Mouse (Mus musculus) mouse embryonic stem cell (cell line): Measurements from ENCODE around the gene Prg4.

Experiments used
- in situ Hi-C, 2 experiments: fragments of 300-500 bp; cut with MboI; formaldehyde crosslinking; loops; 1 replicate in 1 of 2; 3 replicates in 1 of 2; pipeline ENCODE4 v1.14.3; 2019 to 2020; ENCODE audit warnings: low sequenced_read_pairs in 2 of 2, low pct_unique_long_range_greater_than_20kb in 1 of 2, mixed read lengths in 1 of 2; ENCODE audit not compliant: unreplicated experiment in 1 of 2

Gene Prg4

GRCm38 (mm10) chr1:150466132-150466531 is at the start of gene Prg4:
Gene Prg4, minus strand, starts transcription at chr1:150466165.
- in situ Hi-C loops, result no loop called here

- in situ Hi-C loops, result no loop called here
Observed at GRCm38 (mm10) chr1:150513041-150513440, 47.1 kb upstream of the Prg4 start.

DNA sequence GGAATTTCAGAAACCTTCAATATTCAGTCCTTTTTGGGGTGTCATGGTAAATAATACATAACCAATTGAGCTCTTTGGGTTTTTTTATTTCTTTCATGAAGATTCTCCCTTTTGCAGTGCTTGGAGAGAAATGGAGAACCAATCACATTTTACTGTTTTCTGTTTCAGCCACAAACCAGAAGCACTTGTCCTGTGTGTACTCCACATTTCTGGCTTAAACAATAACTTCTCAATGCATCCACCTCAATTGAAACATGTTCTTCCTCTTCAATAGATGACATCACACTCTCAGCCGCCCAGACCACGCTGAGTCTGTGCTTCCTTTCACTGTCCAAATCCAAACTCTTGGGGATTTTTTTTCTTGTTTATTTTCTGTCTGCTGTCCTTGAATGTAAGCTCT is 39.8 kb upstream of the Prg4 start:
- in situ Hi-C loops, result no loop called here

DNA sequence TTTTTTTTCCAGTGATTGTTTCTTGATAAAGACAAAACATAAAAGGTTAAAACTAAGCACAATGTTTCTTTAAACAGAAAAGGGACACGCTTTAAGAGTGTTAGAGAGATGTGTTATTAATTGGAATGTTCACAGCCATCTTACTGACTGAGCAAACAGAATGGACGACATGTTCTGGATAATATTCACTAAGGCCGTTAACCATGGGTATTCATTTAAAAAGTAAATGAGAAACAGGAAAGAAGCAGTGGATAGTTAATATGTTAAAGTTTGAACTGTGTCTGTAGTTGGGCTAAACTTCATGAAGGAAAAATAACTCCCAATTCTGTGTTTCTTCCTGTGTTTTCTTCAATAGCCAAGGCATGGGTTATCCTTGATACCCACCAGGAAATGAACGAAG is 37.4 kb upstream of the Prg4 start:
- in situ Hi-C loops, result no loop called here

- in situ Hi-C loops, result no loop called here
Observed at GRCm38 (mm10) chr1:150498177-150498576, 32.2 kb upstream of the Prg4 start.

DNA sequence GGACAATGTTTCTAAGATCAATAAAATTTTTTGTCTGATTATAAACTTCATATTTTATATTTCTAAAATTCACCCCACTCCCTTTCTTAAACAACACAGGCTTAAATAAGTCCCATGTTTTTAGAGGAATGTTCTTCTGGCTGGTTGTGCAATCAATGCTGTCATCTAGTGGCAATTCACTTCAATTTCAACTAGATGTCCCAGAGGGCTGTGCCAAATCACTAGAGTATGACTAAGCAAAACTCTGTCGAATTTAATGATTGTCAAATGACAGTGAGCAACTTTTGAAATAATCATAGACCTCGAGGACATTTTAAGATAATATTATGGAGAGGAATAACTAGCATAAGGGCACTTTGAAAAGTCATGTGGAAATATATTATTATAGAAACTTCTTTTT is 31.7 kb upstream of the Prg4 start:
- in situ Hi-C loops, result no loop called here

DNA sequence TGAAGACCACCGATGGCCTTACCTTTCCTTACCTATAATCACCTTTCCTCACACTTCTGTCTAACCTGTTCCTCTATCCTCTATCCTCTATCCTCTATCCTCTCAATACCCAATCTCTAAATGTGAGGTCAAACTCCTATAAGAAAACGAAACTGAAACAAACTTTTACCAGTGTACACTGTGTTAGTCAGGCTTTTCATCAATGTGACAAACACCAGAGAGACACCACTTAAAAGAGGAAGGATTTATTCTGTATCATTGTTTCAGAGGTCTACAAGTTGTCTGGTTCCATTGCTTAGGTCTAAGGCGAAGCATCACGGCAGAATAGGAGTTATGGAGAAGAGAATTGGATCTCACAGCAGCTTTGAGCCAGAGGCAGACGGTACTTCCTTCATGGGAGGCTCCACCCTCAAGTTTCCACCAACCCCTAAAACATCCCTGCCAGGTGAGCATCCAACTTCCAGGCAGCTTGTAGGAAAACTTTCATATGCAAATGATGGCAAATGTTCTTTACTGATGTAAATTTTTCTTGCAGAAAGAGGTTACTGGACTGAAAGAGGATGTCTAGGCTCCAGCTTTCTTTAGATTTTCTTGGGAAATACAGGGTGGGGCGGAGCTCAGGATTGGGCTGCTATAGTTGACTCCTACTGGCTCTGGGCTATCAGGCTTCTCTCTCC is 30.8 kb upstream of the Prg4 start:
- in situ Hi-C loops, result no loop called here

GRCm38 (mm10) chr1:150489148-150489547 is 23.2 kb upstream of the Prg4 start:
- in situ Hi-C loops, result no loop called here

DNA sequence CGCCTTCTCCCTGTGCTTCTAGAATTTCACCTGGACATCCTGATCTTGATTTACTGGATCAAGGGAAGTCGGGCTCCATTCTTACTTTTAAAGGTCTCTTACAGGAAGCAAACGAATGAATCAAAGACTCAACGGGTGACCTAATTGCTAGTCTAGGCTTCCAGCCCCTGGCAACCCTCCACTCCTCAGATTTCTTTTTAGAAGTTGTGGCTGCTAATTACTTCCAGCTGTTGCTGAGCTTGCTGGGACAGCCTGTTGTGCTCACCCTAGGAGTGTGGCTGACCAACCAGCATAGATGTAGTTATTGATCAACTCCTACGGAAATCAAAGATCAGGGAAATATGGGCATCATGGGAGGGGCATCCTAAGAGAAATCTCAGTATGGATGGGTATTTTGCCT is 14.7 kb upstream of the Prg4 start:
- in situ Hi-C loops, result no loop called here

DNA sequence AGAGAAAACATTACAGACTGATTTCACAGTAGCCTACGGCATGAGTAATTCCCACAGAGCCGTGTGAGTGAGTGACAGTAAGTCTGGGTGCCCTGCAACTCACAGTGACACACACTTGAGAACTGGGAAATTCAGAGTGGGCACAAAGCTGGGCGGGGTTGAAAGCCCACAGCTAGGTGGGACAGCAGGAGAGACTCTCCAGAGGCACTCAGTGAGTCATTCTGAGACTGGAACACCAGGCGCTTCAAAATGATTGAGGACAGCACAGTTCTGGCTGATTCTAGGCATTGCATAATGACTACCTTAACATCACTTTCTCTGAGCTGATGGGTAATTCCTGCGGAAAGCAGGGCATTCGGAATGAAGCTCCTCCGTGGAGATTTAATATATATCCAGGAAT is 6.6 kb upstream of the Prg4 start:
- in situ Hi-C loops, result no loop called here

- in situ Hi-C loops, result no loop called here
Observed at GRCm38 (mm10) chr1:150469992-150470391, 4.0 kb upstream of the Prg4 start.

DNA sequence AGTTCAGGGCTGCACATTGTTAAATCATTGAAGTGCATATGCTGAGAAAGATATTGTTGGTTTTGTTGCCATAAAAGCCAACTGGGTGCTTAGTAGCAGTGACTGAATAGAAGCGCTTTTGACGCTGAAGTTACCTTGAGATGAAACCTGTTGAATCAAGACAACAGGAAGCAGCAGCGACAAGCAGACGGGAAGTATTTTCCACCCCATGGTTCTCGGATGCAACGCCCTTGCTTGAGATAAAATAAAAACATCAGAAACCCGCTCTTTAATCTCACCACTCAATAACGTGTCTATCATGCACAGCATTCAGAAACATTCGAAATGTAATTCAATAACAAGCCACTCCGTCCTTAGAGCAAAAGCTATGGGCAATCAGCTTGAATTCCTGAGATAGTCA is 601 bp downstream of the Prg4 start:
- in situ Hi-C loops, result no loop called here

DNA sequence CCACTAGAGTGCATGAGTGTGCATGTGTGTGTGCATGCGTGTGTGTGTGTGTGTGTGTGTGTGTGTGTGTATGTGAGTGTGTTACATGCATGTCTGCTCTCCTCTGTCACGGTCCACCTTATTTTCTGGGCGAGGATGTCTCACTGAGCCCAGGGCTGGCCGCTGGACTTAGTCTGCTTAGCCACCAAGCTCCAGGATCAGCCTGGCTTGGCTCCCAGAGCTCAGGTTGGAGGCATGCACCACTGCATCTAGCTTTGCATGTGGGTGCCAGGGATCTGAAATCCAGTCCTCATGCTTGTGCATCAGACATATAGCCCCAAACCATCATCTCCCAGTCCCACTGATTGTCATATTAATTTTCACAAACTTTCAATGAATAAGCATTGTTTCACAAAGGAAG is 2.3 kb downstream of the Prg4 start:
- in situ Hi-C loops, result no loop called here

DNA sequence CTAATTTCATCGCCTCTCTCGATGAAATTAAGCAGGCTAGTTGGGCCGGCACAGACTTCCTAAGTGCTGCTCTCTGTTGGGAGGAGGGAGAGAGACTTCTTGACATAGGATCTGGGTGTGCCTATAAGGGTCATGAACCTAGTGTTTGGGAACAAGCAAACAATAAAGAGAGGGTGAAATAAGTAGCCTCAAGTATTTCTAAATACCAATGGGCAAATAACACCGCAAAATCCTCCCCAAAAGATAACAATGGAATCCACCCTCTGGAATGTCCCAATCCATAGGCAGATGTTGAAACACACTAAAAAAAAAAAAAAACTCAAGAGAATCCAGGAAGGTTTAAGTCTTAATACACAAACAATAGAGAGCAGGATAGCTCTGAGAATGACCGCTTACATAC is 2.9 kb downstream of the Prg4 start:
- in situ Hi-C loops, result no loop called here

DNA sequence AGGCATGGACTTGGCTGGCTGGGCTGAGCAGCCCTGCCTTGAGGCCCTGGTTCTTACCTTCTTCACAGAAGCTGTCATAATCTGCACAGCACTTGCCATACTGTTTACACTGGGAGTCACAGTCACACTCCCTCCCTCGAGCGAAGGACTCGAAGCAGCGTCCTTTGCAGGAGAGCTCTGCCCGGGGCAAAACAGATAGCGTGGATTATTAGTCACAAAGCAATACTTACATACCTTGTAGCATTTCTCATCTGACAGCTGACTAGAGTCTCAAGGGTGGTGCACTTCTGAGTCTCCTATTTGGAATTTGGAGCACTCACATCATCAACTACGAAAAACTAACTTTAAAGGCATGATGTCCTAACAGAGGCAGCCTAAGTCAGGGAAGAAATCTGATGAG is 5.4 kb downstream of the Prg4 start:
- in situ Hi-C loops, result no loop called here

- in situ Hi-C loops, result no loop called here
Observed at GRCm38 (mm10) chr1:150459599-150459998, 6.4 kb downstream of the Prg4 start.

- in situ Hi-C loops, result no loop called here
Observed at GRCm38 (mm10) chr1:150458977-150459376, 7.0 kb downstream of the Prg4 start.

DNA sequence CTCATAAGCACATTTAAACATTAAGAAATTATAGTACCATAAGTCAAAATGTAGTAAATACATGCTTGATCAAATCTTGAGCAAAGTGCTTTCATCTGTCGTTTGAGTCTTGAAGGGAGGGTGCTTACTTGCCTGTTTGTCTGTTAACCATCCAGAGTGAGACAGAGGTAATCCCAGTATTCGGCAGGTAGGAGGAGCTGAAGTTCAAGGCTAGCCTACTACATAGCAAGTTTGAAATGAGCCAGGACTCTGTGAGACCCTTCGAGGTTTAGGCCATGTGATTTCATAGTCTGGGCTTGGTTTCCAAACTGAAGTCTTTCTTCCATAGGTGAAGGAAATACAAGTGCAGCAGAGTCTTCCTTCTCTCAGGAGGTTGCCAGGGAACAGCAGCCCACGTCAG is 24.2 kb downstream of the Prg4 start:
- in situ Hi-C loops, result loop anchor here (5.0 to 25.0 kb wide), 2 partner anchors 34 to 921 kb away; no protein-coding TSS in a partner anchor

- in situ Hi-C loops, result loop anchor here (25.0 kb wide), 1 partner anchor 924 kb away; no protein-coding TSS in a partner anchor
Observed at GRCm38 (mm10) chr1:150438641-150439040, 27.3 kb downstream of the Prg4 start.

DNA sequence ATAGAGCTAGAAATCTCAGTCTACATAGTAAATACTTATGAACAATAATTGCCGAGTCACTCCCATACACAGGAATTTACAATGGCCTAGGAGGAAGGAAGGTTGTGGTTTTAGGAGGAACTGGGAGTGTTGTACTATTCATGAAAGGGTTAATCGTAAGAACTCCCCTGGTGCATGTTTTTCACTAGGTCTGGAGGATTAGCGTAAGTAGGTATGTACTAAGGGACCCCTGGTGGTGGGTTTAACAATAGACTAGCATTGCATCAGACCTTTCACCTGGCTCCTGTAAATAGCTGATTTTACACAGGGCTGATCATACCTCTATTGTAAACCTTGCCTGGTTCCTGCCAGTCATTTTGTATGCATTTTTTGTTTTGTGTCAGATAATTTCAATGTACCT is 39.7 kb downstream of the Prg4 start:
- in situ Hi-C loops, result loop anchor here (25.0 kb wide), 1 partner anchor 936 kb away; no protein-coding TSS in a partner anchor

DNA sequence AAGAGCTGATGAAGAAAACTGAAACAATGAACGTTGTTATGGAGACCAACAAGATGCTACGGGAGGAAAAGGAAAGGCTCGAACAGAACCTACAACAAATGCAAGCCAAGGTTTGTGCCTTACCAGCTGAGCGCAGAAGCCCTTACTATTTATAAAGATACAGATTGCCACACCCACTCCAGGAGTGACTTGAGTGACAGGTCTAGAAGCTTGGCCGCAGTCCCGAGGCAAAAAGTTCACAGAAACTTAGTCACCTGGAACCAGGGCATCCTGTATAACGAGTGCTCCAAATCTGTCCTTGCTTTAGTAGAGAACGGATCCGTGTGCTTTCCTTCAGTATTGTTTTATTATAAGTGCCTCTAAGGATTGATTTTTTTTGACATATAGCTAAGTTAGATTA is 40.3 kb downstream of the Prg4 start:
- in situ Hi-C loops, result loop anchor here (25.0 kb wide), 1 partner anchor 937 kb away; no protein-coding TSS in a partner anchor
